Mouse (Mus musculus): ENCODE measurements around the gene Nutm1.

DNA sequence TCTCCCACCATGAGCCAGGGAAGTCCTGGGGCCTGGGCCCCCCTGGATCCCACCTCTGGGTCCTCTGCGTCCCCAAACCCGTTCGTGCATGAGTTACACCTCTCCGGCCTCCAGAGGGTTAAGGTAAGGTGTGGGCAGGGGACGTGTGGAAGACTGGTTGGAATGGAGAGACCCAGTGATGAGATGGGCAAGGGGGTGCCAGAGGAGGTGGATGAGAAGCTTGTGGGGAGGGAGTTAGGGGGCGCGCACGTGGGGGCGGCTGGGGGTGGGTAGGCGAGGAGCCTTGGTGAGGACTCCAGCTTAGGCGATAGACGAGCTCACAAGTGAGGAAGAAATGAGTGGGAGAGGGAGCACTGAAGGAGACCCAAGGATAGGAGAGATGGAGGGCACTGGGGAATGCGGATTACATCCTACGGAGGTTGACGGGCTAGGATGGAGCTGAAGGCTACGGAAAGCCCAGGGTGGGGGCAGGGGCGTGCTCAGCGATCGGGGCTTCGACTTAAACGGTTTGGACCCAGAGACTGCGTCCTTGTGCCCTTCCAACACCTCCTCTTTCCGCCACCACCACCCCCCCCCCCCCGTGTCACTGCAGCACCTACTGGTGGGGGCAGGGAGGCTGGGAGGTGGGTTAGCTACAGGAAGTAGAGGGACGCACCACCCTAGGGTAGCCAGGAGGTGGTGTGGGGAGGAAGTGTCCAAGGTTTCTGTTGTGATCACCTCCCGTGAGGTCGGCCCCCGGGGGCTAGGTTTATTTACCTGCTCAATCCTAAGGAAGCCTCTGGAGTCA is 19.0 kb downstream of the Nutm1 start:
- TF ChIP-seq CTCF (IDR thresholded peaks at IDR 0.05; ENCODE audit: borderline replicate concordance, extremely low read depth, insufficient read depth, insufficient read length) (no peak), POLR2A (IDR thresholded peaks at IDR 0.05; ENCODE audit: borderline replicate concordance, extremely low read depth, insufficient read depth, insufficient read length, poor library complexity, severe bottlenecking) (no peak)

All from brain, embryonic 14.5 days (tissue).